27 mouse cellular contexts compared by ENCODE assay signal in the genomic region with DNA sequence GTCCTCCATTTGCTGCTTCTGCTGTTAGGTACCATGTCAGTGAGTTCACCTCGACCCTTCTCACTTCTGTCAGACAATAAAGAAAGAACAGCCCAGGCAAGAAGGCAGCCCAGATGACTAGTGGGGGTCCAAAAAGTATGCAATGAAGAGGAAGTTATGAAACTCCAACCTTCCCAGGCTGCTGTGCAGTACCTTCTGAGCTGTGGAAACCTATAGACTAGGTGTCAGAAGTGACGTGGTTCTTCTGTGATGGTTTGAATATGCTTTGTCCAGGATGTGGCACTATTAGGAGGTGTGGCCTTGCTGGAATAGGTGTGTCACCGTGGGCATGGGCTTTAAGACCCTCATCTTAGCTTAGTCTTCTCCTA. TPM values are rescaled to one million over a fixed set of nuclear protein-coding genes. Genes with fewer than 3 reads are reported as not detected.
A peak's percentile ranks its signal among the peaks of the same experiment; 100 is the strongest.
DNase-seq lines count a peak whose midpoint lies in the region; ATAC-seq and TF ChIP-seq lines count a peak whose summit lies in the region.
"Had no signal": no experiment of that assay in that cellular context is flagged by ENCODE, and none has a peak within 500 bp of the region (broad histone marks: within the 10 kb centered on the region; RNA-seq: fewer than 3 reads in every experiment).

No protein-coding gene starts in this region.

- H3K27me3 ChIP-seq in liver, adult 2 months (ENCODE audit: control insufficient read depth, insufficient read depth, low read length) = no peaks in the 10 kb centered on the region
- H3K27me3 ChIP-seq in liver, embryonic 15.5 days = no peaks in the 10 kb centered on the region
- H3K27me3 ChIP-seq: embryonic facial prominence, embryonic 13.5 days; forebrain, embryonic 12.5 days; forebrain, embryonic 15.5 days; hindbrain, embryonic 12.5 days had no signal

- H3K4me3 ChIP-seq in liver, adult 2 months (ENCODE audit: insufficient read depth, low read depth, low read length) = no peak overlapping the region
- H3K4me3 ChIP-seq in liver, embryonic 15.5 days (replicated peaks) = no peak overlapping the region
- H3K4me3 ChIP-seq: embryonic facial prominence, embryonic 10.5 days; embryonic facial prominence, embryonic 13.5 days; erythroblast, embryonic 14.5 days; forebrain, embryonic 12.5 days; forebrain, embryonic 15.5 days; hindbrain, embryonic 12.5 days had no signal

- TF ChIP-seq POLR2A in liver, adult 2 months (IDR thresholded peaks at IDR 0.05; ENCODE audit: extremely low read depth, insufficient read depth, low read length) = no peak

- H3K9me3 ChIP-seq in liver, embryonic 15.5 days (replicated peaks) = no peaks in the 10 kb centered on the region
- H3K9me3 ChIP-seq: embryonic facial prominence, embryonic 10.5 days; embryonic facial prominence, embryonic 13.5 days; forebrain, embryonic 12.5 days; forebrain, embryonic 15.5 days; hindbrain, embryonic 12.5 days had no signal

- H3K27ac ChIP-seq in liver, adult 2 months (replicated peaks; ENCODE audit: insufficient read depth, low read depth, low read length) = peak overlapping the region; percentile 92
- H3K27ac ChIP-seq in liver, embryonic 15.5 days (replicated peaks) = peak overlapping the region; percentile 65; the same call in 1 of the 2 replicates
- H3K27ac ChIP-seq: embryonic facial prominence, embryonic 10.5 days; embryonic facial prominence, embryonic 13.5 days; forebrain, embryonic 12.5 days; forebrain, embryonic 15.5 days; hindbrain, embryonic 12.5 days had no signal

- TF ChIP-seq CTCF in liver, adult 2 months (IDR thresholded peaks at IDR 0.05; ENCODE audit: low read depth, low read length) = no peak

- no peak for DNase-seq in liver, adult 2 months (ENCODE audit: extremely low read depth, low read depth, low spot score)
- no peak for DNase-seq in liver
- no peak for DNase-seq in kidney, adult 9 months
- DNase-seq in layer of hippocampus, adult 8-10 months (ENCODE audit: low spot score in 2 of 2) = no peak
- DNase-seq: cerebellum, adult 11 months; cerebellum, adult 9-11 months; heart, adult 11 months had no signal

- peak; percentile 72 for ATAC-seq in granulocyte monocyte progenitor cell, adult 5-6 weeks (replicated peaks; ENCODE audit: poor library complexity, severe bottlenecking)
- ATAC-seq in liver, embryonic 15.5 days (ENCODE audit: insufficient read depth) = no peak
- peak; percentile 56 for ATAC-seq in megakaryocyte progenitor cell, adult 5-6 weeks (replicated peaks; ENCODE audit: poor library complexity)
- ATAC-seq: CD4-positive, CD25-positive, alpha-beta regulatory T cell, adult 4 months; forebrain, embryonic 15.5 days had no signal

- no peak overlapping the region for H3K4me2 ChIP-seq in liver, embryonic 15.5 days
- H3K4me2 ChIP-seq: embryonic facial prominence, embryonic 13.5 days; forebrain, embryonic 12.5 days; forebrain, embryonic 15.5 days; heart, embryonic 11.5 days; hindbrain, embryonic 12.5 days had no signal

- H3K36me3 ChIP-seq in liver, adult 2 months (ENCODE audit: control insufficient read depth, insufficient read depth, low read length) = peaks cover 7% of the 10 kb centered on the region; the same call in 1 of the 2 replicates
- H3K36me3 ChIP-seq in liver, embryonic 15.5 days (replicated peaks) = 0 out of 2 replicates have a peak, but pooled peaks cover 3% of the 10 kb centered on the region

- no peak overlapping the region for H3K9ac ChIP-seq in liver, adult 2 months (ENCODE audit: low read depth, low read length)
- no peak overlapping the region for H3K9ac ChIP-seq in liver, embryonic 15.5 days
- H3K9ac ChIP-seq: embryonic facial prominence, embryonic 13.5 days; forebrain, embryonic 12.5 days; forebrain, embryonic 15.5 days; hindbrain, embryonic 12.5 days had no signal

- H3K4me1 ChIP-seq in liver, adult 2 months (ENCODE audit: control insufficient read depth, insufficient read depth, low read length) = peaks cover 28% of the 10 kb centered on the region
- H3K4me1 ChIP-seq in liver, embryonic 15.5 days (replicated peaks) = peaks cover 15% of the 10 kb centered on the region; the same call in 1 of the 2 replicates
- H3K4me1 ChIP-seq: embryonic facial prominence, embryonic 10.5 days; embryonic facial prominence, embryonic 13.5 days; forebrain, embryonic 12.5 days; forebrain, embryonic 15.5 days; hindbrain, embryonic 12.5 days had no signal

- 70% methylated on average over 3 of the region's 3 CpGs for WGBS in liver, adult 2 months
- WGBS in liver, embryonic 15.5 days (ENCODE audit: insufficient replicate concordance) = 61% methylated on average over 3 of the region's 3 CpGs

- H3K79me2 ChIP-seq in liver, adult 2 months (ENCODE audit: control insufficient read depth, insufficient read depth, low read length) = no peaks in the 10 kb centered on the region

RNA-seq across cellular contexts. Expression of gene Npas1, which starts 27.7 kb away (rescaled TPM):
- not detected in 2 replicates for total RNA-seq in liver, adult 2 months (2014; rRNA removed)
- not detected in 2 replicates for polyA plus RNA-seq in liver, adult 2 months (2012; rRNA removed)
- not detected in 2 replicates for total RNA-seq in granulocyte monocyte progenitor cell, adult 5-6 weeks (2014; fragmentation: Nextera tagmentation)
- total RNA-seq in granulocyte monocyte progenitor cell, adult 5-6 weeks (2017) = not detected in 2 replicates
- polyA plus RNA-seq in liver, embryonic 15.5 days (2015; fragmentation: Nextera tagmentation; extraction: Ambion mirVana) = 0.12 and 0.17 TPM in 2 replicates
- total RNA-seq in megakaryocyte progenitor cell, adult 5-6 weeks (2015) = not detected in 2 replicates
- not detected in 2 replicates for total RNA-seq in megakaryocyte progenitor cell, adult 5-6 weeks (2017)
- 10 to 100 TPM; 14.0 to 17.1 (median 15.5) TPM for total RNA-seq in layer of hippocampus, adult 8-10 months (2022)
- total RNA-seq: adrenal gland, adult 2 months; adrenal gland, postnatal 14 days; common myeloid progenitor, adult 5-6 weeks; gastrocnemius, adult 18-20 months; gastrocnemius, postnatal 10 days; gastrocnemius, postnatal 36 days; heart, adult 8-10 months; heart, postnatal 25 days; hematopoietic stem cell, adult 5-6 weeks had no signal
- polyA plus RNA-seq: adrenal gland, adult 2 months; CD4-positive, CD25-positive, alpha-beta regulatory T cell, adult 4 months; erythroblast, embryonic 14.5 days; heart, embryonic 11.5 days had no signal

RNA-seq across cellular contexts. Expression of gene Tmem160, which starts 52.6 kb away (rescaled TPM):
- 31.7 and 32.0 TPM in 2 replicates for total RNA-seq in liver, adult 2 months (2014; rRNA removed)
- 114 and 128 TPM in 2 replicates for polyA plus RNA-seq in liver, adult 2 months (2012; rRNA removed)
- 27.5 and 71.6 TPM in 2 replicates for total RNA-seq in granulocyte monocyte progenitor cell, adult 5-6 weeks (2014; fragmentation: Nextera tagmentation)
- total RNA-seq in granulocyte monocyte progenitor cell, adult 5-6 weeks (2017) = 17.2 and 26.2 TPM in 2 replicates
- polyA plus RNA-seq in liver, embryonic 15.5 days (2015; fragmentation: Nextera tagmentation; extraction: Ambion mirVana) = 28.8 and 30.4 TPM in 2 replicates
- 34.6 and 42.5 TPM in 2 replicates for total RNA-seq in megakaryocyte progenitor cell, adult 5-6 weeks (2015)
- 9.5 and 13.5 TPM in 2 replicates for total RNA-seq in megakaryocyte progenitor cell, adult 5-6 weeks (2017)
- 10 to 100 TPM; 53.2 to 76.7 (median 67.9) TPM for total RNA-seq in layer of hippocampus, adult 8-10 months (2022)

Comparison
In these comparisons a context has a peak if more than half of its experiments do, and no peak if none do; other contexts are left out.
1. RNA of gene Npas1, which starts 27.7 kb away (total RNA-seq): 14.0 to 17.1 TPM in layer of hippocampus, adult 8-10 months; not detected in liver, adult 2 months, not detected in granulocyte monocyte progenitor cell, adult 5-6 weeks and not detected in megakaryocyte progenitor cell, adult 5-6 weeks; every median in the first group is over 10 times any median in the second.